Mouse (Mus musculus): ENCODE data around the gene Rab7. TPM values are rescaled to one million over a fixed set of nuclear protein-coding genes. Genes with fewer than 3 reads are reported as not detected.

Gene Rab7
- polyA plus RNA-seq, 1 experiment from 2014 or later = 238 TPM

GRCm38 (mm10) chr6:88056866-88057265, 11.8 kb upstream of the Rab7 start:
- no peak for DNase-seq (ENCODE audit: low spot score)
- 86% methylated on average over 5 of the region's 5 CpGs for WGBS
- Histone ChIP-seq H3K27ac (no peak overlapping the region), H3K27me3 (ENCODE audit: insufficient read depth, low read length) (no peaks in the 10 kb centered on the region), H3K4me3 (replicated peaks; ENCODE audit: low read depth, low read length) (no peak overlapping the region), H3K9me3 (replicated peaks; ENCODE audit: low read length) (no peaks in the 10 kb centered on the region), H3K9ac (ENCODE audit: low read depth, low read length) (no peak overlapping the region), H3K4me1 (replicated peaks; ENCODE audit: insufficient read depth, low read length) (no peaks in the 10 kb centered on the region), H3K36me3 (ENCODE audit: insufficient read depth, low read length) (no peaks in the 10 kb centered on the region), H3K4me2 (ENCODE audit: low read length) (no peak overlapping the region)
- ATAC-seq (replicated peaks; ENCODE audit: low FRiP score, low read depth) = no peak
- TF ChIP-seq CTCF (IDR thresholded peaks at IDR 0.05; ENCODE audit: low read depth) = no peak

- ATAC-seq (replicated peaks; ENCODE audit: low FRiP score, low read depth) (no peak), DNase-seq (ENCODE audit: low spot score) (no peak)
- H3K4me1 ChIP-seq (replicated peaks; ENCODE audit: insufficient read depth, low read length) = no peaks in the 10 kb centered on the region
- no peak for TF ChIP-seq CTCF (IDR thresholded peaks at IDR 0.05; ENCODE audit: low read depth)
- 66% methylated on average over 5 of the region's 5 CpGs for WGBS
- H3K27ac ChIP-seq = no peak overlapping the region
- no peaks in the 10 kb centered on the region for H3K9me3 ChIP-seq (replicated peaks; ENCODE audit: low read length)
- no peak overlapping the region for H3K4me2 ChIP-seq (ENCODE audit: low read length)
- no peaks in the 10 kb centered on the region for H3K27me3 ChIP-seq (ENCODE audit: insufficient read depth, low read length)
- H3K36me3 ChIP-seq (ENCODE audit: insufficient read depth, low read length) = no peaks in the 10 kb centered on the region
- H3K4me3 ChIP-seq (replicated peaks; ENCODE audit: low read depth, low read length) = no peak overlapping the region
- no peak overlapping the region for H3K9ac ChIP-seq (ENCODE audit: low read depth, low read length)
These were observed 10.6 kb upstream of the Rab7 start for GRCm38 (mm10) chr6:88055663-88056062.

GRCm38 (mm10) chr6:88054081-88054835, 9.2 kb upstream of the Rab7 start:
- ATAC-seq (replicated peaks; ENCODE audit: low FRiP score, low read depth) (no peak), DNase-seq (ENCODE audit: low spot score) (no peak)
- H3K4me3 ChIP-seq (replicated peaks; ENCODE audit: low read depth, low read length) = no peak overlapping the region
- TF ChIP-seq CTCF (IDR thresholded peaks at IDR 0.05; ENCODE audit: low read depth) = no peak
- no peaks in the 10 kb centered on the region for H3K36me3 ChIP-seq (ENCODE audit: insufficient read depth, low read length)
- no peaks in the 10 kb centered on the region for H3K9me3 ChIP-seq (replicated peaks; ENCODE audit: low read length)
- H3K27ac ChIP-seq = no peak overlapping the region
- no peaks in the 10 kb centered on the region for H3K4me1 ChIP-seq (replicated peaks; ENCODE audit: insufficient read depth, low read length)
- no peak overlapping the region for H3K4me2 ChIP-seq (ENCODE audit: low read length)
- no peaks in the 10 kb centered on the region for H3K27me3 ChIP-seq (ENCODE audit: insufficient read depth, low read length)
- H3K9ac ChIP-seq (ENCODE audit: low read depth, low read length) = no peak overlapping the region
- WGBS = 40% methylated on average over 9 of the region's 9 CpGs

- H3K36me3 ChIP-seq (ENCODE audit: insufficient read depth, low read length) = no peaks in the 10 kb centered on the region
- H3K4me3 ChIP-seq (replicated peaks; ENCODE audit: low read depth, low read length) = no peak overlapping the region
- H3K9ac ChIP-seq (ENCODE audit: low read depth, low read length) = no peak overlapping the region
- no peak overlapping the region for H3K27ac ChIP-seq
- whole genome bisulfite sequencing = 52% methylated on average over 11 of the region's 11 CpGs
- no peaks in the 10 kb centered on the region for H3K27me3 ChIP-seq (ENCODE audit: insufficient read depth, low read length)
- no peak for TF ChIP-seq CTCF (IDR thresholded peaks at IDR 0.05; ENCODE audit: low read depth)
- no peaks in the 10 kb centered on the region for H3K9me3 ChIP-seq (replicated peaks; ENCODE audit: low read length)
- H3K4me2 ChIP-seq (ENCODE audit: low read length) = no peak overlapping the region
- no peaks in the 10 kb centered on the region for H3K4me1 ChIP-seq (replicated peaks; ENCODE audit: insufficient read depth, low read length)
- DNase-seq (ENCODE audit: low spot score) = no peak
- no peak for ATAC-seq (replicated peaks; ENCODE audit: low FRiP score, low read depth)
These were observed 8.4 kb upstream of the Rab7 start for GRCm38 (mm10) chr6:88053228-88054080.

GRCm38 (mm10) chr6:88051206-88051605, 6.1 kb upstream of the Rab7 start:
- Histone ChIP-seq H3K9ac (ENCODE audit: low read depth, low read length) (no peak overlapping the region), H3K36me3 (ENCODE audit: insufficient read depth, low read length) (no peaks in the 10 kb centered on the region), H3K4me2 (ENCODE audit: low read length) (no peak overlapping the region), H3K9me3 (replicated peaks; ENCODE audit: low read length) (no peaks in the 10 kb centered on the region), H3K4me3 (replicated peaks; ENCODE audit: low read depth, low read length) (no peak overlapping the region), H3K27ac (no peak overlapping the region), H3K27me3 (ENCODE audit: insufficient read depth, low read length) (no peaks in the 10 kb centered on the region), H3K4me1 (replicated peaks; ENCODE audit: insufficient read depth, low read length) (no peaks in the 10 kb centered on the region)
- 90% methylated on average over 5 of the region's 5 CpGs for WGBS
- DNase-seq (ENCODE audit: low spot score) (no peak), ATAC-seq (replicated peaks; ENCODE audit: low FRiP score, low read depth) (no peak)
- TF ChIP-seq CTCF (IDR thresholded peaks at IDR 0.05; ENCODE audit: low read depth) = no peak

GRCm38 (mm10) chr6:88049008-88049407, 3.9 kb upstream of the Rab7 start:
- Histone ChIP-seq H3K4me1 (replicated peaks; ENCODE audit: insufficient read depth, low read length) (0 out of 2 replicates have a peak, but pooled peaks cover 4% of the 10 kb centered on the region), H3K27me3 (ENCODE audit: insufficient read depth, low read length) (no peaks in the 10 kb centered on the region), H3K9ac (ENCODE audit: low read depth, low read length) (no peak overlapping the region), H3K27ac (no peak overlapping the region), H3K36me3 (ENCODE audit: insufficient read depth, low read length) (no peaks in the 10 kb centered on the region), H3K9me3 (replicated peaks; ENCODE audit: low read length) (no peaks in the 10 kb centered on the region), H3K4me3 (replicated peaks; ENCODE audit: low read depth, low read length) (no peak overlapping the region), H3K4me2 (ENCODE audit: low read length) (no peak overlapping the region)
- no peak for TF ChIP-seq CTCF (IDR thresholded peaks at IDR 0.05; ENCODE audit: low read depth)
- no peak for DNase-seq (ENCODE audit: low spot score)
- 55% methylated on average over 6 of the region's 6 CpGs for WGBS
- ATAC-seq (replicated peaks; ENCODE audit: low FRiP score, low read depth) = no peak

Measured in kidney, postnatal 0 days (tissue).